Mouse (Mus musculus): ENCODE measurements at regions not wholly inside any gene's neighbourhood (a gene's known extent, or its start where the extent isn't known, plus 50 kb on each side); places are given as distances from the start of the nearest gene placed in this dataset.

GRCm38 (mm10) chr2:30716580-30717565 lies 86.6 kb downstream of the 1700001O22Rik start:
- TF ChIP-seq CTCF (conservative IDR thresholded peaks at IDR 0.05; ENCODE audit: insufficient read depth, insufficient read length, low read depth, low read length), result peak; percentile 16; the same call in 1 of the 2 replicates
- peak; percentile 74 for TF ChIP-seq POLR2A (IDR thresholded peaks at IDR 0.05; ENCODE audit: low read depth, low read length)

Measured in kidney, adult 2 months (tissue).